Mouse (Mus musculus): ENCODE results near the gene Supt4a.

GRCm38 (mm10) chr11:87735691-87736090 is 1.7 kb upstream of the Supt4a start:
- no peak for TF ChIP-seq POLR2A (IDR thresholded peaks at IDR 0.05; ENCODE audit: low read depth, low read length)
- no peak for TF ChIP-seq CTCF (IDR thresholded peaks at IDR 0.05; ENCODE audit: borderline replicate concordance, insufficient read depth, low read length)
